Mouse (Mus musculus) bone marrow macrophage, adult 2 months (primary cell): ENCODE measurements around the gene Irf3. TPM values are rescaled to one million over a fixed set of nuclear protein-coding genes. Genes with fewer than 3 reads are reported as not detected.
"Not testable (repeated sequence)": the region's sequence is repeated elsewhere in the genome, so short reads cannot be mapped to it uniquely, and the experiment has no call there.

Source experiments
- H3K27ac ChIP-seq: 2 replicates; pipeline ENCODE4 v1.5.1; 2012; ENCODE audit warnings: low read depth, low read length; ENCODE audit not compliant: insufficient read depth
- H3K4me1 ChIP-seq: 2 replicates; pipeline ENCODE4 v1.6.1; 2012; ENCODE audit warnings: low read length; ENCODE audit not compliant: control insufficient read depth, insufficient read depth
- H3K4me3 ChIP-seq: 2 replicates; pipeline ENCODE4 v1.5.1; 2012; ENCODE audit warnings: mild to moderate bottlenecking, low read length, moderate library complexity; ENCODE audit not compliant: insufficient read depth
- CTCF ChIP-seq: IDR thresholded peaks from 2 replicates; pipeline ENCODE4 v1.5.1; 2012; ENCODE audit warnings: low read depth, mild to moderate bottlenecking, low read length, moderate library complexity
- POLR2A ChIP-seq: IDR thresholded peaks from 2 replicates; pipeline ENCODE4 v1.6.1; 2012; ENCODE audit warnings: mild to moderate bottlenecking, low read depth, low read length, borderline replicate concordance
- polyA plus RNA-seq: library from polyadenylated mRNA; stranded (reverse); fragments of >200 nt; gene quantifications from 2 replicates; pipeline ENCODE4 v1.2.4, GENCODE M21; 2012; ENCODE audit not compliant: missing spikeins, insufficient read depth, insufficient read length

Irf3 gene
- polyA plus RNA-seq, 1 experiment, result 91.0 TPM

DNA sequence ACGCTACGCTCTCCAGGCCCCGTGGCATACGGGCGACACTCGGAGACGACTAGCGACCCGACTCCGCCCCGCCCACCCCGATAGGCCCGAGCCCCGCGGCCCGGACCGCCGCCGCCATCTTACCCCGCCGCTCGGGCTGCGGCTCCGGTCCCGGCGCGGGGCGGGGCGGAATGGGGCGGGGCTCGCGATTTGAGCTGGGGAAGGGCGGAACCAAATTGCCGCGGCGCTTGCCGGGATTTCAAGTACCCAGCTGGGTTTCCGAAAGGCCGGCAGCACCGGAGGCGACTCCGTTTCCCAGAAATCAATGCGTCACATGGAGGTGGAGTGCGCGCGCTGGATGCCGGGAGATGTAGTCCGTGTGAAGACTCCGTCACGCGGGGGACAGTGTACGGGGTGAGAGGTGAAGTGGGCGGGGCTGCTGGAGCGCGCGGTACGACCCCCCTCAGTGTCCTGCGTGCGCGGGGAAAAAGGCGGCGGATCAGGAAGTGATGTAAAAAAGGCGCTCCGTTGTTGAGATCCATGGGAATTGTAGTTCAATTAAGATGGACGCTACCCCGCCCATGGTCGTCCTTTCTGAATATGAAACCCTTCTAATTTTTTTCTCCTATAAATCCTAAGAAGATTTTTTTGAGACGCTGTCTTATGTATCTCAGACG is 18.6 kb downstream of the Irf3 start, which contains the start of gene Scaf1:
TSS of gene Scaf1 (minus strand) at position 407 of the 656 bp plus-strand sequence.
- peaks cover 20% of the 10 kb centered on the region for H3K4me1 ChIP-seq
- peak within 1 kb of the TSS; percentile 69 for H3K4me3 ChIP-seq
- TF ChIP-seq POLR2A, result no peak
- no peak for TF ChIP-seq CTCF
- H3K27ac ChIP-seq, result peak within 1 kb of the TSS; percentile 91

GRCm38 (mm10) chr7:45016761-45017160 is 19.3 kb downstream of the Irf3 start:
- H3K27ac ChIP-seq, result peak overlapping the region; percentile 91
- TF ChIP-seq CTCF (no peak), POLR2A (no peak)
- H3K4me1 ChIP-seq, result peaks cover 20% of the 10 kb centered on the region
- H3K4me3 ChIP-seq, result peak overlapping the region; percentile 69

- TF ChIP-seq POLR2A (0 out of 2 replicates have a peak, but pooled peaks have one; percentile 49), CTCF (no peak)
- Histone ChIP-seq H3K4me3 (peak within 1 kb of the TSS; percentile 69), H3K27ac (peak within 1 kb of the TSS; percentile 91), H3K4me1 (peaks cover 20% of the 10 kb centered on the region)
These were observed 20.0 kb downstream of the Irf3 start, which contains the start of gene Rras for GRCm38 (mm10) chr7:45017242-45018061. Gene Rras, plus strand, starts transcription at chr7:45017961.

GRCm38 (mm10) chr7:45019031-45019571 is 21.7 kb downstream of the Irf3 start:
- TF ChIP-seq POLR2A (no peak), CTCF (no peak)
- Histone ChIP-seq H3K4me3 (peak overlapping the region; percentile 26; the same call in 1 of the 2 replicates), H3K4me1 (peaks cover 21% of the 10 kb centered on the region), H3K27ac (no peak overlapping the region)

DNA sequence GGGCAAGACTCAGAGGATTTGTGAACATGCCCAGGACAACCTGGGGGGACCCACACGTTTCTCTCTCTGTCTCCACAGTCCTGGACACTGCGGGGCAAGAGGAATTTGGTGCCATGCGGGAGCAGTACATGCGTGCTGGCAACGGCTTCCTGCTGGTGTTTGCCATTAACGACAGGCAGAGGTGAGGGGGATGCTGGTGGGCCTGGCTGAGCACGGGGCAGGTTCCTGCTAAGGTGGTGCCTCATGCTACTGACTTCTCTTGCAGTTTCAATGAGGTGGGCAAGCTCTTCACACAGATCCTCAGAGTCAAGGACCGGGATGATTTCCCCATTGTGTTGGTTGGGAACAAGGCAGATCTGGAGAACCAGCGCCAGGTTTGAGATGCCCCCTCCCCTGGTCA is 22.8 kb downstream of the Irf3 start:
- Histone ChIP-seq H3K4me3 (no peak overlapping the region), H3K27ac (no peak overlapping the region), H3K4me1 (peaks cover 17% of the 10 kb centered on the region)
- TF ChIP-seq CTCF, result no peak
- no peak for TF ChIP-seq POLR2A

GRCm38 (mm10) chr7:45023711-45024110 is 26.3 kb downstream of the Irf3 start:
- not testable (repeated sequence) for H3K4me3 ChIP-seq, H3K27ac ChIP-seq
- peaks cover 16% of the 10 kb centered on the region for H3K4me1 ChIP-seq

GRCm38 (mm10) chr7:45024281-45025248 is 27.1 kb downstream of the Irf3 start:
- H3K27ac ChIP-seq, result no peak overlapping the region
- H3K4me3 ChIP-seq, result no peak overlapping the region
- TF ChIP-seq POLR2A, result no peak
- TF ChIP-seq CTCF, result no peak
- H3K4me1 ChIP-seq, result peaks cover 8% of the 10 kb centered on the region

DNA sequence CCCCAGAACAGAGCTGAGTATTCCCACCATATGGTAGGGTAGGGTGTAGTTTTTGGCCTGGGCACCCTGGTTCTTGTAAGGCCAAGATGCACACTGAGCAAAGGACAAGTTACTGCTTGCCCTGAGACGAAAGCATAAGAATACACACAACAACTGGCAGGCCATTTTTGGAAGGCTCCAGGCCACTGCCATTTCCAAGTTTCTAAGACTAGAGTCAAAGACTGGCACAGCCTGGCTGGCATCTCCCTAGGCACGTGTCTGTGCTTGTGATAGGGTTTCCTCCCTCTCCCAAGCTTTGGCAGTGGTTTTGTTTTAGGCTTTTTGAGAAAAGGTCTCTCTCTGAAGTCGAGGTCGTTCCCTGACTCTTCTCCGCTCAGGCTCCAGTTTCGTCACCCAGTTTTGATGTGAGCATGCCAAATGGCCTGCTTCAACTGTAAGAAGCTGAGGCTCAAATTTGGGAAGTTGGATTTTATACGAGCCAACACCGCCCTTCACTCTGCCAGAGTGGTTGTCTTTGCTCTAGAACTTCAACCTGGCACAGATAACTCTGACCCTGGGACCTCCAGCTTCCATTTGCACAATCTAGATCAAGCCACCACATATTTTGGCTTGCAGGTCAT is 28.3 kb downstream of the Irf3 start:
- Histone ChIP-seq H3K27ac (no peak overlapping the region), H3K4me3 (no peak overlapping the region), H3K4me1 (peaks cover 7% of the 10 kb centered on the region)
- TF ChIP-seq CTCF, result no peak
- no peak for TF ChIP-seq POLR2A

DNA sequence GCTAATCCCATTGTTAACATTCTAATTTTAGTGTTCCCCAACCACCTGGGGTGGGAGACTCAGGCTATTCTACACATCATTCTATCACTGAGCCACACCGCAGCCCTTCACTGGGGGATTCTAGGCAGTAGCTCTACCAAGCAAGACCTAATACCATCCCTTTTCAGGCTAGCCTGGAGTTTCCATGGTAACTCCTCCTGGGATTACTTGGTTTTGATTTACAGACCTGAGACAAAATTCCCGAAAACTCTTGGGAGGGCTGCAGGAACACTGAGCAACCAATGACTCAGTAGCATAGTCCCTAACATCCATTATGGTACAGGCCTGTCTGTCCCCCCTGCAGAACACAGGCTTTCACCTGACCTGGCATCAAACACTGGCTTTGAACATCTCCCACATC is 28.8 kb downstream of the Irf3 start:
- no peak overlapping the region for H3K4me3 ChIP-seq
- TF ChIP-seq POLR2A, result no peak
- H3K27ac ChIP-seq, result no peak overlapping the region
- peaks cover 7% of the 10 kb centered on the region for H3K4me1 ChIP-seq
